Mouse (Mus musculus) Patski (cell line): ENCODE measurements around the gene Cbfa2t3. TPM values are rescaled to one million over a fixed set of nuclear protein-coding genes. Genes with fewer than 3 reads are reported as not detected.

ENCODE experiments used
- ATAC-seq: fragments of 100-300 bp; one replicate; pipeline ENCODE4 v1.8.0; 2021
- CTCF ChIA-PET: fragments of 350-600 bp; sonication (Branson Sonifier 250); formaldehyde crosslinking; loops from one replicate; lab custom pipeline; 2022; ENCODE audit warnings: inconsistent platforms; lab: Charles Lee
- POLR2A ChIA-PET: fragments of 350-600 bp; sonication (Branson Sonifier 250); formaldehyde crosslinking; loops from one replicate; lab custom pipeline; 2022; ENCODE audit warnings: antibody characterized with exemption, inconsistent platforms; lab: Charles Lee
- DNase-seq: peaks from one replicate; pipeline ENCODE4 v3.0.0-alpha.2; 2011; ENCODE audit warnings: low read depth, low spot score
- H3K27me3 ChIP-seq: fragments of 371-371 bp; one replicate; pipeline ENCODE4 v1.5.1; 2021
- CTCF ChIP-seq: fragments of 100-300 bp; IDR thresholded peaks from one replicate; pipeline ENCODE4 v1.5.1; 2021
- in situ Hi-C: fragments of 300-500 bp; cut with MboI; formaldehyde crosslinking; loops from 3 replicates; pipeline ENCODE4 v1.11.1; 2018; ENCODE audit warnings: low pct_unique_long_range_greater_than_20kb, mixed read lengths
- polyA plus RNA-seq: library from polyadenylated mRNA; unstranded; gene quantifications from one replicate; pipeline ENCODE4 v1.2.3, GENCODE M21; 2021

Gene Cbfa2t3
- polyA plus RNA-seq, 1 experiment from 2014 or later = 0.26 TPM

GRCm38 (mm10) chr8:122676621-122677480, 22.1 kb downstream of the Cbfa2t3 start:
- no peak for TF ChIP-seq CTCF
- ChIA-PET CTCF (no interaction called here), POLR2A (interaction anchor here (0.6 kb wide), 1 partner anchor 72 kb away, joined by 3 read pairs; no protein-coding TSS in a partner anchor)
- H3K27me3 ChIP-seq = peaks cover 57% of the 10 kb centered on the region
- no peak for DNase-seq
- in situ Hi-C loops = loop anchor here (5.0 kb wide), 2 partner anchors 60 to 155 kb away; no protein-coding TSS in a partner anchor
- no peak for ATAC-seq

- TF ChIP-seq CTCF = no peak
- in situ Hi-C loops = loop anchor here (5.0 kb wide), 2 partner anchors 59 to 156 kb away; no protein-coding TSS in a partner anchor
- DNase-seq (no peak), ATAC-seq (no peak)
- CTCF ChIA-PET = no interaction called here
- H3K27me3 ChIP-seq = peaks cover 57% of the 10 kb centered on the region
- POLR2A ChIA-PET = interaction anchor here (0.6 kb wide), 1 partner anchor 71 kb away, joined by 3 read pairs; no protein-coding TSS in a partner anchor
These were observed 23.1 kb downstream of the Cbfa2t3 start for GRCm38 (mm10) chr8:122675596-122676420.

GRCm38 (mm10) chr8:122674999-122675398, 23.9 kb downstream of the Cbfa2t3 start:
- H3K27me3 ChIP-seq = peaks cover 49% of the 10 kb centered on the region
- ChIA-PET POLR2A (no interaction called here), CTCF (no interaction called here)
- ATAC-seq (no peak), DNase-seq (no peak)
- in situ Hi-C loops = loop anchor here (5.0 kb wide), 2 partner anchors 58 to 157 kb away; no protein-coding TSS in a partner anchor
- TF ChIP-seq CTCF = no peak

GRCm38 (mm10) chr8:122673989-122674388, 24.9 kb downstream of the Cbfa2t3 start:
- DNase-seq (no peak), ATAC-seq (no peak)
- in situ Hi-C loops = no loop called here
- H3K27me3 ChIP-seq = peaks cover 41% of the 10 kb centered on the region
- TF ChIP-seq CTCF = no peak
- ChIA-PET POLR2A (no interaction called here), CTCF (no interaction called here)

GRCm38 (mm10) chr8:122671894-122672293, 27.0 kb downstream of the Cbfa2t3 start:
- DNase-seq (no peak), ATAC-seq (no peak)
- ChIA-PET POLR2A (no interaction called here), CTCF (no interaction called here)
- in situ Hi-C loops = no loop called here
- TF ChIP-seq CTCF = no peak
- peaks cover 32% of the 10 kb centered on the region for H3K27me3 ChIP-seq

GRCm38 (mm10) chr8:122670718-122671117, 28.2 kb downstream of the Cbfa2t3 start:
- DNase-seq = no peak
- no peak for TF ChIP-seq CTCF
- in situ Hi-C loops = no loop called here
- ATAC-seq = no peak
- CTCF ChIA-PET = no interaction called here
- peaks cover 23% of the 10 kb centered on the region for H3K27me3 ChIP-seq
- POLR2A ChIA-PET = no interaction called here

- DNase-seq (no peak), ATAC-seq (no peak)
- no peak for TF ChIP-seq CTCF
- peaks cover 17% of the 10 kb centered on the region for H3K27me3 ChIP-seq
- CTCF ChIA-PET = no interaction called here
- POLR2A ChIA-PET = interaction anchor here (0.5 kb wide), 1 partner anchor 13 kb away, joined by 3 read pairs; no protein-coding TSS in a partner anchor
- in situ Hi-C loops = no loop called here
These were observed 28.9 kb downstream of the Cbfa2t3 start for GRCm38 (mm10) chr8:122670001-122670400.

GRCm38 (mm10) chr8:122669370-122669769, 29.5 kb downstream of the Cbfa2t3 start:
- no peak for TF ChIP-seq CTCF
- ATAC-seq (no peak), DNase-seq (no peak)
- in situ Hi-C loops = no loop called here
- CTCF ChIA-PET = no interaction called here
- peaks cover 16% of the 10 kb centered on the region for H3K27me3 ChIP-seq
- POLR2A ChIA-PET = no interaction called here

- no peak for TF ChIP-seq CTCF
- peaks cover 13% of the 10 kb centered on the region for H3K27me3 ChIP-seq
- ATAC-seq = no peak
- ChIA-PET POLR2A (no interaction called here), CTCF (no interaction called here)
- DNase-seq = no peak
- in situ Hi-C loops = no loop called here
These were observed 31.1 kb downstream of the Cbfa2t3 start for GRCm38 (mm10) chr8:122667854-122668253.

GRCm38 (mm10) chr8:122666827-122667226, 32.1 kb downstream of the Cbfa2t3 start:
- POLR2A ChIA-PET = no interaction called here
- DNase-seq (no peak), ATAC-seq (no peak)

GRCm38 (mm10) chr8:122666338-122666764, 32.6 kb downstream of the Cbfa2t3 start:
- in situ Hi-C loops = no loop called here
- ATAC-seq = no peak
- peaks cover 5% of the 10 kb centered on the region for H3K27me3 ChIP-seq
- ChIA-PET POLR2A (no interaction called here), CTCF (no interaction called here)
- no peak for TF ChIP-seq CTCF
- no peak for DNase-seq

More at GRCm38 (mm10) chr8:122666827-122667226, 32.1 kb downstream of the Cbfa2t3 start:
- peaks cover 8% of the 10 kb centered on the region for H3K27me3 ChIP-seq
- no peak for TF ChIP-seq CTCF
- CTCF ChIA-PET = no interaction called here
- in situ Hi-C loops = no loop called here
